Mouse (Mus musculus) stomach, postnatal 0 days (tissue): ENCODE data around the gene Fam193a. TPM values are rescaled to one million over a fixed set of nuclear protein-coding genes. Genes with fewer than 3 reads are reported as not detected.
A peak's percentile ranks its signal among the peaks of the same experiment; 100 is the strongest.

Experiments used
- ATAC-seq: fragments of 200-750 bp; cut with Nextera tagmentation; 2 replicates; pipeline ENCODE4 v1.8.0; 2017; ENCODE audit not compliant: low FRiP score, low TSS enrichment
- DNase-seq: peaks from one replicate; pipeline ENCODE4 v3.0.0-alpha.2; 2016; ENCODE audit warnings: low spot score
- H3K27ac ChIP-seq: fragments of 300-500 bp; sonication (generic); replicated peaks from 2 replicates; pipeline ENCODE4 v1.5.1; 2014; ENCODE audit warnings: mild to moderate bottlenecking, control low read depth
- H3K27me3 ChIP-seq: fragments of 300-500 bp; sonication (generic); 2 replicates; pipeline ENCODE4 v1.6.1; 2014; ENCODE audit warnings: low read length; ENCODE audit not compliant: control insufficient read depth, insufficient read depth
- H3K36me3 ChIP-seq: fragments of 300-500 bp; sonication (generic); 2 replicates; pipeline ENCODE4 v1.6.1; 2014; ENCODE audit warnings: low read length, mixed read lengths; ENCODE audit not compliant: control insufficient read depth, insufficient read depth
- H3K4me1 ChIP-seq: fragments of 300-500 bp; sonication (generic); replicated peaks from 2 replicates; pipeline ENCODE4 v1.6.1; 2014; ENCODE audit warnings: antibody characterized with exemption; ENCODE audit not compliant: control insufficient read depth, insufficient read depth
- H3K4me2 ChIP-seq: fragments of 300-500 bp; sonication (generic); replicated peaks from 2 replicates; pipeline ENCODE4 v1.6.1; 2014; ENCODE audit warnings: low read depth, mild to moderate bottlenecking, control low read depth, moderate library complexity
- H3K4me3 ChIP-seq: fragments of 300-500 bp; sonication (generic); 2 replicates; pipeline ENCODE4 v1.5.1; 2014; ENCODE audit warnings: low read depth, low read length, control low read depth
- H3K9ac ChIP-seq: fragments of 300-500 bp; sonication (generic); 2 replicates; pipeline ENCODE4 v1.6.1; 2014; ENCODE audit warnings: mild to moderate bottlenecking, low read length, control low read depth, mixed read lengths
- H3K9me3 ChIP-seq: fragments of 300-500 bp; sonication (generic); 2 replicates; pipeline ENCODE4 v1.6.1; 2016; ENCODE audit warnings: low read length; ENCODE audit not compliant: control insufficient read depth
- CTCF ChIP-seq: IDR thresholded peaks from 2 replicates; pipeline ENCODE4 v1.5.1; 2016; ENCODE audit warnings: antibody characterized with exemption, low read depth, mild to moderate bottlenecking, moderate library complexity
- EP300 ChIP-seq: optimal IDR thresholded peaks from 2 replicates; pipeline ENCODE3; 2016; ENCODE audit warnings: antibody characterized with exemption
- WGBS: fragments of 180-500 bp; shearing (Covaris S2); extraction: QIAGEN DNeasy Blood & Tissue Kit; methylation state at CpG from one replicate; pipeline ENCODE4 v1.1.7; 2014; 5-methylcytosine and 5-hydroxymethylcytosine counted together
- polyA plus RNA-seq: library from polyadenylated mRNA; unstranded; fragments of >200 nt; fragmentation: Nextera tagmentation; extraction: Ambion mirVana; gene quantifications from 2 replicates; pipeline ENCODE4 v1.2.1, GENCODE M21; 2015

The Fam193a gene
- polyA plus RNA-seq, 1 experiment from 2014 or later: 3.5 TPM

GRCm38 (mm10) chr5:34488741-34489417 lies 119.1 kb downstream of the Fam193a start:
- Histone ChIP-seq H3K4me3 (no peak overlapping the region), H3K9me3 (no peaks in the 10 kb centered on the region), H3K36me3 (0 out of 2 replicates have a peak, but pooled peaks cover 4% of the 10 kb centered on the region), H3K9ac (no peak overlapping the region), H3K27ac (no peak overlapping the region), H3K4me1 (no peaks in the 10 kb centered on the region), H3K4me2 (no peak overlapping the region), H3K27me3 (no peaks in the 10 kb centered on the region)
- DNase-seq (peak; percentile 12), ATAC-seq (no peak)
- TF ChIP-seq CTCF (no peak), EP300 (no peak)
- 72% methylated on average over 6 of the region's 6 CpGs for WGBS

- DNase-seq (no peak), ATAC-seq (no peak)
- H3K9me3 ChIP-seq: no peaks in the 10 kb centered on the region
- no peak overlapping the region for H3K4me3 ChIP-seq
- H3K36me3 ChIP-seq: 0 out of 2 replicates have a peak, but pooled peaks cover 4% of the 10 kb centered on the region
- 91% methylated on average over 3 of the region's 3 CpGs for WGBS
- no peaks in the 10 kb centered on the region for H3K27me3 ChIP-seq
- TF ChIP-seq EP300 (no peak), CTCF (peak; percentile 19; the same call in 1 of the 2 replicates)
- no peaks in the 10 kb centered on the region for H3K4me1 ChIP-seq
- H3K27ac ChIP-seq: no peak overlapping the region
- no peak overlapping the region for H3K9ac ChIP-seq
- no peak overlapping the region for H3K4me2 ChIP-seq
These were observed 119.7 kb downstream of the Fam193a start for GRCm38 (mm10) chr5:34489418-34489787.

- WGBS: 49% methylated on average over 6 of the region's 6 CpGs
- ATAC-seq (peak; percentile 47; the same call in 1 of the 2 replicates), DNase-seq (no peak)
- Histone ChIP-seq H3K36me3 (peaks cover 7% of the 10 kb centered on the region), H3K4me2 (no peak overlapping the region), H3K27ac (no peak overlapping the region), H3K4me1 (no peaks in the 10 kb centered on the region), H3K9me3 (no peaks in the 10 kb centered on the region), H3K27me3 (no peaks in the 10 kb centered on the region), H3K9ac (no peak overlapping the region), H3K4me3 (no peak overlapping the region)
- TF ChIP-seq CTCF (no peak), EP300 (no peak)
These were observed 127.0 kb downstream of the Fam193a start for GRCm38 (mm10) chr5:34496745-34497144.

DNA sequence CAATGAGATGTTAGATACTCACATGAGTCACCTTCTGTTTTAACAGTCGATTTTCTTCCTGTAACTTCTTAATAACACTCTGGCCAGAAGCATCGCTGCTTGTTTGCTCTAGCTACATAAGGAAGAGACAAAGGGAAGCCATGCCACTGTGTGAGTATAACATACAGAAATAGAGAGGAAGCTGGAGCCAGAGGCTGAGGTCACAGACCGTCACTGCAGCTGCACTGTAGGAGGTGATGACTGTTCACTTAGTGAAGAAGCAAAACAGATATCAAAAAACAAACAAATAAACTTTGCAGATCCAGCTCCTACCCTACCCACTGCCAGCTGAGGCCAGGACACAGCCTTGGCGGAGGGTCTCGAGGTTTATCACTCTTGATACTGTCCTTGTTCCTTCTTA lies 131.2 kb downstream of the Fam193a start:
- Histone ChIP-seq H3K9ac (no peak overlapping the region), H3K4me3 (no peak overlapping the region), H3K4me1 (no peaks in the 10 kb centered on the region), H3K27ac (no peak overlapping the region), H3K36me3 (peaks cover 16% of the 10 kb centered on the region), H3K27me3 (no peaks in the 10 kb centered on the region), H3K4me2 (no peak overlapping the region), H3K9me3 (no peaks in the 10 kb centered on the region)
- DNase-seq: no peak
- peak; percentile 63; the same call in 1 of the 2 replicates for ATAC-seq
- TF ChIP-seq EP300: no peak
- TF ChIP-seq CTCF: no peak
- WGBS: 68% methylated on average over 5 of the region's 5 CpGs

- TF ChIP-seq CTCF: no peak
- no peak for DNase-seq
These were observed 131.9 kb downstream of the Fam193a start for GRCm38 (mm10) chr5:34501588-34501987.

DNA sequence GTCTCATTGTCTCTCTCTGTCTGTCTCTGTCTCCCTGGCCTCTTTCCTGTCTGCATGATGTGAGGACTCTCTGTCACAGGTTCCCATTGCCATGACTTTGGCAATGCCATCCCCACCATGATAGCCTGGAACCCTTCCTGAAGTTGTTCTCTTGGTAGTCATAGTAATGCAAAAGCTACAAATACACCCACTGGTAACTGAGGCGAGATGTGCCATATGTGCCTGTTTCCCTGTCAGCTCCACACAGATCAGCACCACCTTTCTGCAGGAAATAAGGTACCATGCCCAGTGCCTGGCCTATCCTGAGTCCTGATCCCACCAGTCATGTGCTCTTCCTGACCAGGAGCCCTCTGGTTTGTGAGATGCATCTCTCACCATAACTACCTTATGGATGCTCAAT lies 132.7 kb downstream of the Fam193a start:
- ATAC-seq: no peak
- Histone ChIP-seq H3K9me3 (no peaks in the 10 kb centered on the region), H3K27me3 (no peaks in the 10 kb centered on the region), H3K27ac (no peak overlapping the region), H3K4me1 (no peaks in the 10 kb centered on the region), H3K4me3 (no peak overlapping the region), H3K9ac (no peak overlapping the region), H3K36me3 (peaks cover 16% of the 10 kb centered on the region), H3K4me2 (no peak overlapping the region)
- 79% methylated on average over 1 of the region's 1 CpGs for WGBS
- no peak for DNase-seq
- no peak for TF ChIP-seq CTCF
- TF ChIP-seq EP300: no peak

More at GRCm38 (mm10) chr5:34501588-34501987, 131.9 kb downstream of the Fam193a start:
- H3K27ac ChIP-seq: no peak overlapping the region
- H3K4me1 ChIP-seq: no peaks in the 10 kb centered on the region
- H3K36me3 ChIP-seq: peaks cover 16% of the 10 kb centered on the region
- H3K4me2 ChIP-seq: no peak overlapping the region
- no peaks in the 10 kb centered on the region for H3K9me3 ChIP-seq
- no peaks in the 10 kb centered on the region for H3K27me3 ChIP-seq
- no peak for ATAC-seq
- no peak overlapping the region for H3K4me3 ChIP-seq
- no peak overlapping the region for H3K9ac ChIP-seq
- 69% methylated on average over 3 of the region's 3 CpGs for WGBS
